Mouse (Mus musculus) midbrain, embryonic 15.5 days (tissue): ENCODE measurements at regions not wholly inside any gene's neighbourhood (a gene's known extent, or its start where the extent isn't known, plus 50 kb on each side); places are given as distances from the start of the nearest gene placed in this dataset.

ENCODE experiments used
- ATAC-seq: fragments of 200-750 bp; cut with Nextera tagmentation; replicated peaks from 2 replicates; pipeline ENCODE4 v1.8.0; 2017; ENCODE audit warnings: moderate TSS enrichment
- H3K27ac ChIP-seq: fragments of 300-500 bp; sonication (generic); 2 replicates; pipeline ENCODE4 v1.5.1; 2015; ENCODE audit warnings: mild to moderate bottlenecking, inconsistent platforms
- H3K27me3 ChIP-seq: fragments of 300-500 bp; sonication (generic); replicated peaks from 2 replicates; pipeline ENCODE4 v1.6.1; 2015; ENCODE audit warnings: inconsistent platforms
- H3K36me3 ChIP-seq: fragments of 300-500 bp; sonication (generic); replicated peaks from 2 replicates; pipeline ENCODE4 v1.6.1; 2015; ENCODE audit warnings: inconsistent platforms
- H3K4me1 ChIP-seq: fragments of 300-500 bp; sonication (generic); 2 replicates; pipeline ENCODE4 v1.6.1; 2015; ENCODE audit warnings: inconsistent platforms
- H3K4me2 ChIP-seq: fragments of 300-500 bp; sonication (generic); 2 replicates; pipeline ENCODE4 v1.6.1; 2015; ENCODE audit warnings: inconsistent platforms, mild to moderate bottlenecking, moderate library complexity
- H3K4me3 ChIP-seq: fragments of 300-500 bp; sonication (generic); 2 replicates; pipeline ENCODE4 v1.5.1; 2015; ENCODE audit warnings: mild to moderate bottlenecking, inconsistent platforms
- H3K9ac ChIP-seq: fragments of 300-500 bp; sonication (generic); 2 replicates; pipeline ENCODE4 v1.6.1; 2015; ENCODE audit warnings: mild to moderate bottlenecking, inconsistent platforms
- H3K9me3 ChIP-seq: fragments of 300-500 bp; sonication (generic); 2 replicates; pipeline ENCODE4 v1.6.1; 2016; ENCODE audit warnings: inconsistent platforms
- WGBS: fragments of 180-500 bp; shearing (Covaris S2); methylation state at CpG from one replicate; pipeline ENCODE4 v1.1.7; 2015; ENCODE audit warnings: mixed read lengths; 5-methylcytosine and 5-hydroxymethylcytosine counted together

DNA sequence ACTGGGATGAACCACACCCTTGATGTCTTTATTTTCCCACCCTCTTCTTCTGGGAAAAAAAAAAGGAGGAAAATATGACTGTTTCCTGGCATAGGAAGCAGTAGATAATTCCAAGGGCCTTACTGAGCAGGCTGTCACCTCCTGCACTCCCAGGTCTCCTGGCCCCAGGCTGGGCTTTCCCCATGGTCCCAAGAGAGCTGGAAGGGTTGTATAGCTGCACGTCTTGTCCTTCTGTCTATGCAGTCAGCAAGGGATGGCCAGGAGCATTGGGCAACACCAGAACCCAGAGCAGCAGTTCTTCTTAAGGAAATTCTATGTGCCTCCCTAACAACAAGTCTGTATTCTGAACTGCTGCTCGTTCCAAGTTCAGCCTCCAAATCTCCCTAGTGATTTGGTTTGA lies 185.7 kb upstream of the Ttc29 start:
- Histone ChIP-seq H3K27ac (no peak overlapping the region), H3K4me2 (no peak overlapping the region), H3K36me3 (no peaks in the 10 kb centered on the region), H3K4me3 (no peak overlapping the region), H3K27me3 (no peaks in the 10 kb centered on the region), H3K9me3 (no peaks in the 10 kb centered on the region), H3K4me1 (no peaks in the 10 kb centered on the region), H3K9ac (no peak overlapping the region)
- 67% methylated on average over 2 of the region's 2 CpGs for WGBS
- no peak for ATAC-seq

DNA sequence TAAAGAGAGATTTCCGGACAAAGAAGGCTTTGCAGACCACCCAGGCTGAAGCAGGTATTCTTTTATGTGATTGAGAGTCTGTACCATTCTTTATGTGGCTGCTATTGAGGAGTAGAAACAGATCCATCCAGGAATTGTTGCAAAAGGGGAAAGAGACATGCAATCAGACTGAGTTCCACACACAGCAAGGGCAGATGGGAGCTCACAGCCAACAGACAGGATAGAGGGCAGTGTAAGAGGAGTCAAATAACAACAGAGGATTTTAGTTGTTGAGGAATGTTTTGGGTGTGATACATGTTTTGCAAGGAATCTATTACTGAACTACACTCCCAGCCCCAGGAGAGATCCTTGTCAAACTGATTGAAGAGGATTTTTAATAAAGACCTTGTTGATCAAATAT lies 184.2 kb upstream of the Ttc29 start:
- Histone ChIP-seq H3K4me1 (no peaks in the 10 kb centered on the region), H3K4me2 (no peak overlapping the region)
- 73% methylated on average over 1 of the region's 1 CpGs for whole genome bisulfite sequencing

DNA sequence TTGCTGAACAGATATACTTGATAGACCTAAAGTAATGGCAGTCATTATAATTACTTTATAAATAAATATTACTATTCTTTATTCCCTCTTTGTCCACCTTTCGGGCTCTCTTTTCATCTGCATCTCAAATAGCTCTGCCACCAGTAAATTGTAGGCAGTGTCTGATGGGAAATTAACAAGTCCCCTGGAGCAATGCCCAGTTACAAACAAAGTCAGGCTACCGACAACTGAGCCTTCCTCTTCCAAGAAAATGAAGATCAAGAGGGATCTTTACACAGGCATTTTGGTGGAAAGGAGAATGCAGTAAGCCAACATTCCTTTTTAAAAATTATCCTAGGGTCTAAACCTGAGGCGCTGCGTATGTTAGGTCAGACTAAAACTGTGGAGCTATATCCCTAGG lies 181.3 kb upstream of the Ttc29 start:
- Histone ChIP-seq H3K27me3 (no peaks in the 10 kb centered on the region), H3K9ac (no peak overlapping the region), H3K27ac (no peak overlapping the region), H3K36me3 (no peaks in the 10 kb centered on the region), H3K4me1 (no peaks in the 10 kb centered on the region), H3K9me3 (no peaks in the 10 kb centered on the region), H3K4me3 (no peak overlapping the region), H3K4me2 (no peak overlapping the region)
- WGBS: 61% methylated on average over 4 of the region's 4 CpGs
- ATAC-seq: no peak

More for the DNA sequence above, 184.2 kb upstream of the Ttc29 start:
- Histone ChIP-seq H3K9ac (no peak overlapping the region), H3K27ac (no peak overlapping the region), H3K4me3 (no peak overlapping the region), H3K9me3 (no peaks in the 10 kb centered on the region), H3K27me3 (no peaks in the 10 kb centered on the region), H3K36me3 (no peaks in the 10 kb centered on the region)
- no peak for ATAC-seq

DNA sequence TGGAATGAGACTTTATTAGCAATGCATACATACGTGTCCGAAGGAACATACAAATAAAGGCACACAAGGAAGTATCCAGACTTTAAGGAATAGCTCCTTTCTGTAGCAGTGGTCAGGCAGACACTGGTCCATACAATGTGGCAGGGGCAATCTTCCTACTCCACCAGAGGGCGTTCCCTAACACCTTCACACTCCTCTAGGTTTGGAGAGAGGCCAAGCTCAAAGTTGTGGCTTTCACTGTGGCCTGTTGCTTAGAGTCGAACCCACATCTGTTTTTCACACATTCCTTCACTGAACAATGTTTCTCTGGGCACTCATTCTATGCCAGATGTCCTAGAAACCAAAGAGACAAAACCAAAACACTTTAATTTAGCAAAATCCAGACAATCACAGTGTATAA lies 178.4 kb upstream of the Ttc29 start:
- no peak for ATAC-seq
- no peak overlapping the region for H3K9ac ChIP-seq

DNA sequence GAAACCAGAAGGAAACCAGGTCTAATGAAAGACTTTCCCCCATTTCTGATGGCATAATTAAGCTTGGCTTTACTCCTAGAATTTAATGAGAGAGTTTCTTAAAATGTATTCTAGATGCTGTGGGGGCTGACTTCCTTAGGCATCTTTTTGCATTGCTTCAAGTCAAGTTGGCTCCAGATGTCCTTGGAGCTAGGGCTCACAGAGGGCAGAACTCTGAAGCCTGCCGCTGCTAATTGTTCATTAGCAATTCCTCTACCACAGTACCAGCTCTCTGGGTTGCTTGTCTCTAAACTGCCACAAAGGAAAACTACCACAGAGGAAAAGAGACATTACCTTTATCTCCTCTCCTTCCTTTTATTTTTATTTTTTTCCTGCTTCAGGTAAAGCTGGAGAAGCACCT lies 175.9 kb upstream of the Ttc29 start:
- Histone ChIP-seq H3K36me3 (no peaks in the 10 kb centered on the region), H3K4me2 (no peak overlapping the region), H3K4me3 (no peak overlapping the region), H3K27me3 (no peaks in the 10 kb centered on the region), H3K27ac (no peak overlapping the region), H3K4me1 (no peaks in the 10 kb centered on the region), H3K9me3 (no peaks in the 10 kb centered on the region), H3K9ac (no peak overlapping the region)
- 52% methylated on average over 1 of the region's 1 CpGs for WGBS
- ATAC-seq: no peak

More for the DNA sequence above, 178.4 kb upstream of the Ttc29 start:
- H3K4me2 ChIP-seq: no peak overlapping the region
- no peaks in the 10 kb centered on the region for H3K4me1 ChIP-seq
- H3K9me3 ChIP-seq: no peaks in the 10 kb centered on the region
- no peaks in the 10 kb centered on the region for H3K36me3 ChIP-seq
- no peak overlapping the region for H3K27ac ChIP-seq
- H3K27me3 ChIP-seq: no peaks in the 10 kb centered on the region
- WGBS: 85% methylated on average over 4 of the region's 4 CpGs
- H3K4me3 ChIP-seq: no peak overlapping the region

DNA sequence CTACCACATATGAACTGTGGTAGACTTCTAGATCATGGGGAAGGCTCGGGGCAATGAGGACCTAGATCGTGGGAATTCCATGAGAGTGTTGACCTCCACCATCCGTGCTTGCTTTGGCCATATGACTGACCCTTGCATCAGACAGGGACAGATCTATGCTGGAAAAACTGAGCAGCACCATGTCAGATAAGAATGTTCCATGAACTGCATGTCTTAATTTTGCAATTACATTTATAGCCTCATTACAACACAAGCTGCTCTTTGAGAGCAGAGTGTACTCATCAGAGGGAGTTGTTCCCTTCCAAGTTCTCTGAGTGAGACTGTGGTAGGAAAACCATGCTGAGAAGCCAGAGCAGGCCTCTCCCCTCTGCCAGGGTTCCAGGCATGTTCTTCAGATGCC lies 166.4 kb upstream of the Ttc29 start:
- no peak overlapping the region for H3K27ac ChIP-seq
- no peaks in the 10 kb centered on the region for H3K9me3 ChIP-seq

DNA sequence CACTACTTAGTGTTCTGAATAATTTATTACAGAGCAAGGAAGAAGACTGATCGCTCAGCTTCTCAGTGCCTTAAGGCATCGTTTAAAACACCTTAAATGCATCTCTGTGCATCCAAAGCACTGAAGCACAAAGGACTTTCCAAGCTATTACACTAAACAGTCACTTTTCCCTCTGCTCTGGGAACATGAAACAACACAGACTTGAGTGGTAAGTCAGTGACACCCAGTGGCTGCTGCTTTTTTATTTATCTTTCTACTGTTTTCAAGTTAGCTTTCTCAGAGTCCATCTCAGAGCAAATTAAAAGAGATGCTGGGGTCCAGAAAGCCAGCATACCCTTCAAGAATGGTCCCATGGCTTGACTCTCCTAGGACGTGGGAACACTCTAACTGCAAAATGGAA lies 162.3 kb upstream of the Ttc29 start:
- no peaks in the 10 kb centered on the region for H3K36me3 ChIP-seq
- no peaks in the 10 kb centered on the region for H3K9me3 ChIP-seq
- no peak overlapping the region for H3K27ac ChIP-seq
- H3K9ac ChIP-seq: no peak overlapping the region
- no peak for ATAC-seq
- no peaks in the 10 kb centered on the region for H3K27me3 ChIP-seq
- H3K4me3 ChIP-seq: no peak overlapping the region
- no peaks in the 10 kb centered on the region for H3K4me1 ChIP-seq
- H3K4me2 ChIP-seq: no peak overlapping the region
- 80% methylated on average over 3 of the region's 3 CpGs for WGBS

More for the DNA sequence above, 166.4 kb upstream of the Ttc29 start:
- WGBS: 88% methylated on average over 3 of the region's 3 CpGs
- no peaks in the 10 kb centered on the region for H3K27me3 ChIP-seq
- no peak overlapping the region for H3K9ac ChIP-seq
- ATAC-seq: no peak
- no peaks in the 10 kb centered on the region for H3K36me3 ChIP-seq
- H3K4me3 ChIP-seq: no peak overlapping the region
- H3K4me2 ChIP-seq: no peak overlapping the region
- no peaks in the 10 kb centered on the region for H3K4me1 ChIP-seq

DNA sequence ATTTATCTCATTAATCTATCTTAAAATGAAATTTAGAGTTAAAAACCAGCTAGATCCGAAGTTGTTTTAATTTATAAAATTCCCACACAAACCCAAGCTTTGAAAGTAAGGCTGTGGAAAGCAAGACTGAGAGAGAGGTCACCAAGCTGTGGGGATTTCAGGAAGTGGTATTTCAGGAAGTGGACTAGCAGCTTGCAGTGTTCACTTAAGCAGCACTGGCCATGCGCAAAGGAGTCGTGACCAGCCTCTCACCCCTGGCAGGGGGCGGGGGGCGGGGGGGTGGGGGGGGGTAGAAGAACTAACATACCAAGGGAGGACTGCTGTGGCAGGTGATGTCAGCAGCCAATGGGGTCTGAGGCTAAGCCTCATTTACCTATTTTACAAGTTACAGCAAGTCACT lies 158.7 kb upstream of the Ttc29 start:
- no peaks in the 10 kb centered on the region for H3K36me3 ChIP-seq
- no peak overlapping the region for H3K9ac ChIP-seq
- 18% methylated on average over 5 of the region's 5 CpGs for WGBS
- no peaks in the 10 kb centered on the region for H3K27me3 ChIP-seq
- no peaks in the 10 kb centered on the region for H3K4me1 ChIP-seq
- ATAC-seq: no peak
- no peaks in the 10 kb centered on the region for H3K9me3 ChIP-seq
- H3K4me2 ChIP-seq: no peak overlapping the region
- H3K4me3 ChIP-seq: no peak overlapping the region
- no peak overlapping the region for H3K27ac ChIP-seq

DNA sequence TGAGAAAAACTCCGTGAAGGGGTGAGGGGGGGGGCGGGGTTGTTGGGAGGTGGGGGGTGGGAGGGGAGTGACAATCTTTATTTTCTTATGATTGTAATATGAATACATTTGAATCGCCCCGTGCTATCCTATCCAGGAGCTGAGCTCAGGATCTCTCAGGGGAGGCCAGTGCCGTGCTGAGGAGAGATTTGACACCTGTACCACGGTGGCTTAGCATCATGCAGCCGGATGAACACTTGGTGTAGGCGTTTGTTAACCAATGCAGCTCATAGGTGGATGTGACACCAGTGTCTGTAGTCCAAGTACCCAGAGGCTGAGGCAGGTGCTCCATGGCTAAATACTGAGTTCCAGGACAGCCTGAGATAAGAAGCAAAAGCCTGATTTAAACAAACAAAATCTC lies 158.2 kb upstream of the Ttc29 start:
- Histone ChIP-seq H3K27ac (no peak overlapping the region), H3K9me3 (no peaks in the 10 kb centered on the region), H3K36me3 (no peaks in the 10 kb centered on the region), H3K27me3 (no peaks in the 10 kb centered on the region), H3K4me2 (no peak overlapping the region), H3K4me3 (no peak overlapping the region), H3K4me1 (no peaks in the 10 kb centered on the region), H3K9ac (no peak overlapping the region)
- no peak for ATAC-seq
- WGBS: 14% methylated on average over 8 of the region's 8 CpGs

DNA sequence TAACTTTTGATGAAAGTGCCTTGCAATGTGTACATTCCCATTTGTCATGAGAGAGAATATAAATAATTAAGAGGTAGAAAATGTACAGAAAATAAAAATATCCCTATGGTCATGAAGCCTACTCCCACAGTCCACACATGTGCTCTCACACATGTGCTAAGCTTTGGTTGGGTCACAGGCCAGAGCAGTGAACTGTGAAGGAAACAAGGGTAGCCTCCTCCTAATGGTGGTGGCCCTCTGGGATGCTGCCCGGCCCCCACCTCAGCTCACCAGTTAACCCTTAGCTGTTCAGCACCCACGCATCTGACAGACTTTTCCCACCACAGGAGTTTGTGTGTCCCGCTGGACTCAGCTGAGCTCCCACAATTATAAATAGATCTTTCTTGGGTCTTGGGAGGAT lies 157.6 kb upstream of the Ttc29 start:
- no peaks in the 10 kb centered on the region for H3K36me3 ChIP-seq
- no peaks in the 10 kb centered on the region for H3K27me3 ChIP-seq
- H3K4me2 ChIP-seq: no peak overlapping the region
- 0 out of 2 replicates have a peak, but pooled peaks have one; percentile 54 for ATAC-seq
- 55% methylated on average over 3 of the region's 3 CpGs for WGBS
- no peaks in the 10 kb centered on the region for H3K4me1 ChIP-seq
- no peaks in the 10 kb centered on the region for H3K9me3 ChIP-seq
- no peak overlapping the region for H3K9ac ChIP-seq
- H3K27ac ChIP-seq: no peak overlapping the region
- H3K4me3 ChIP-seq: no peak overlapping the region

DNA sequence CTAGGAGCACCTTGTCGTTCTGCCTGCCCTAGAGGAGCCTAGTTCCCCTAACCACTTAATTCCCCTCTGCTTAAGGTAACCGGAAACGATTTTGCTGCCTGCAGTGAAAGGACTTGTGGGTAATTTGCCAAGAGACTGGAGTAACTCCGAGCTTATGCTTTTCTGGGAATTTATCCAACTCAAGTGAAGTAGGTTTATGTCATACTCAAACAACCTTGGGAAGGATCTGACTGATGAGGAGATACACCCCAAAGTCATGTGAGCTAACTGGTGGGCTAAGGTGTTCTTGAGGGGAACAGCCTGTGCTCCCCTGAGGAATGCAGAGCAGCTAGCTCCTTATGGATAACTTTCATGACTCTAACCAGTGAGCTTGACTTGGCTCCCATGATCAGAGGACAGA lies 155.7 kb upstream of the Ttc29 start:
- H3K4me3 ChIP-seq: no peak overlapping the region
- no peak for ATAC-seq
- H3K9ac ChIP-seq: no peak overlapping the region
- no peaks in the 10 kb centered on the region for H3K27me3 ChIP-seq
- no peaks in the 10 kb centered on the region for H3K36me3 ChIP-seq
- no peaks in the 10 kb centered on the region for H3K9me3 ChIP-seq
- WGBS: 82% methylated on average over 4 of the region's 4 CpGs
- no peaks in the 10 kb centered on the region for H3K4me1 ChIP-seq
- no peak overlapping the region for H3K27ac ChIP-seq
- no peak overlapping the region for H3K4me2 ChIP-seq

DNA sequence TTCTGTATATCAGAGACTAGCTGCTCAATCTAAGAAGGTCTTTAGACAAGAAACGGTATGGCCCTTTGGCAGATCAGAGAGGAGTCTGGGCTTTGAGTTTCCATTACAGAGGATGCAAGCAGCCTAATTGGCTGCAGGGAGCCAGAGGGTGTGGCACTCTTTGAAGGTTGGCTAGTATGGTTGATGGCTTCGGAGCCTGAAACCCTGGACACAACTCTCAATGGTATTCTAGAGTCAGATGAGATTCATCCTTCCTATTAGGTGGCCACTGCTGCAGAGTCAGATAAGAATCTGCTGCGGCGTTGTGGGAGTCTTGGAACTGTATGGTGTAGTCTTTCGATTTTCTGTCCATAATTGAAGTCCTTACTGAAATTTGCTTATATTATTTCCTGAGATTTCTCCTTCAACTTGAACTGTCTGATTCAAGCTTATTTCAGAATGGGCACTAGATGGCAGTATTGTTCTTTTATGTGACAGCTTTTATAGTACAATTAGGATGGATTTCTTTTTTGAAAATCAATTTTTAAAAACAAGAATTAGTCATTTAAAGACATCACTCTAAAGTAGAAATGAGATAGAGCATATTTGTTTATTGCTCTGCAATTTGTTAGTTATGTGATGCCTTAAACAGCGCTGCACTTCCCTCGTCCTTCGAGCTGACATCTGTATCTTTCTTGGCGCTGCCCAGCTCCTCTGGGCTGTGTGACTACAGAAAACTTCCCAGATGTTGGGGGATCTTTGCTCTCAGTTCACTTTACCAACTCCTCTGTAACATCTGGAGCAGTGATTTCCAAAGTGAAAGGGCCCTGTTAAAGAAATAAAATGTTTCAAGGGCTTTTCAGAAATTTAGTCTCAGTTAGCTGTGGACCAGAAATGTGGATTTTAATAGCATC lies 151.0 kb upstream of the Ttc29 start:
- ATAC-seq: peak; percentile 55; the same call in 1 of the 2 replicates
- 59% methylated on average over 9 of the region's 9 CpGs for WGBS

DNA sequence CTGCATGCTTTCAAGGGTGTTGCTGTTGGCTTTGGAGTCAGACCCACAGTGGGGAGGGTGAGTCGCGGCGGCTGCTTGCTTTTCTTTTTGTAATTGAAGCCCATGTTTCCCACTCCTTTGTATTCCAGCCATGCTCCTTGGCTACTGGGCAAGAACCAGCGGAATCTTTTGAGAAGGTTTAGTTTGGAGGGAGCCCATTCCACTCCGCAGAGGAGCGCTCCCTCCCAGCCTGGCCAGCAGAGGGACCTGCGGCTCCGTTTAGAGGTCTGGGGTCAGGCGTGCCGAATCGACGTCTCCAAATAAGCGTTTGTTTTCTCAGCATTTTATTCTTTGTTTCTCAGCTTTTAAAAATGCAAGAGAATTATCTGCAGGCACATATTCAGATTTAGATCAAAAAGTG lies 149.6 kb upstream of the Ttc29 start:
- 0 out of 2 replicates have a peak overlapping the region, but pooled peaks have one; percentile 1 for H3K9ac ChIP-seq
- H3K4me2 ChIP-seq: peak overlapping the region; percentile 54
- 2% methylated on average over 13 of the region's 13 CpGs for WGBS
- H3K9me3 ChIP-seq: no peaks in the 10 kb centered on the region
- H3K27me3 ChIP-seq: 0 out of 2 replicates have a peak, but pooled peaks cover 3% of the 10 kb centered on the region
- no peak overlapping the region for H3K27ac ChIP-seq
- H3K36me3 ChIP-seq: no peaks in the 10 kb centered on the region
- peak overlapping the region; percentile 29 for H3K4me3 ChIP-seq
- H3K4me1 ChIP-seq: peaks cover 8% of the 10 kb centered on the region
- peak; percentile 87 for ATAC-seq

More for the DNA sequence above, 151.0 kb upstream of the Ttc29 start:
- H3K9me3 ChIP-seq: no peaks in the 10 kb centered on the region
- no peak overlapping the region for H3K9ac ChIP-seq
- peaks cover 8% of the 10 kb centered on the region for H3K4me1 ChIP-seq
- no peak overlapping the region for H3K4me2 ChIP-seq
- 0 out of 2 replicates have a peak, but pooled peaks cover under 1% of the 10 kb centered on the region for H3K27me3 ChIP-seq
- no peaks in the 10 kb centered on the region for H3K36me3 ChIP-seq
- no peak overlapping the region for H3K4me3 ChIP-seq
- no peak overlapping the region for H3K27ac ChIP-seq
